Mouse (Mus musculus) kidney, embryonic 14.5 days (tissue): ENCODE measurements around the gene Spag9. TPM values are rescaled to one million over a fixed set of nuclear protein-coding genes. Genes with fewer than 3 reads are reported as not detected.

Experiments
- ATAC-seq: fragments of 200-750 bp; cut with Nextera tagmentation; 2 replicates; pipeline ENCODE4 v1.8.0; 2017; ENCODE audit warnings: moderate number of reproducible peaks, mild to moderate bottlenecking, moderate TSS enrichment, moderate library complexity; ENCODE audit not compliant: low FRiP score, low TSS enrichment
- H3K27ac ChIP-seq: fragments of 300-500 bp; sonication (generic); 2 replicates; pipeline ENCODE4 v1.5.1; 2014; ENCODE audit warnings: low read depth, mild to moderate bottlenecking, low read length, moderate library complexity, mixed read lengths
- H3K27me3 ChIP-seq: fragments of 300-500 bp; sonication (generic); 2 replicates; pipeline ENCODE4 v1.6.1; 2014; ENCODE audit warnings: mild to moderate bottlenecking, low read length; ENCODE audit not compliant: control insufficient read depth, insufficient read depth
- H3K36me3 ChIP-seq: fragments of 300-500 bp; sonication (generic); 2 replicates; pipeline ENCODE4 v1.6.1; 2014; ENCODE audit warnings: low read length, mixed read lengths; ENCODE audit not compliant: control insufficient read depth, insufficient read depth
- H3K4me1 ChIP-seq: fragments of 300-500 bp; sonication (generic); 2 replicates; pipeline ENCODE4 v1.6.1; 2014; ENCODE audit warnings: low read length, mixed read lengths; ENCODE audit not compliant: control insufficient read depth, insufficient read depth
- H3K4me2 ChIP-seq: fragments of 300-500 bp; sonication (generic); replicated peaks from 2 replicates; pipeline ENCODE4 v1.6.1; 2014; ENCODE audit warnings: low read depth, mild to moderate bottlenecking, low read length
- H3K4me3 ChIP-seq: fragments of 300-500 bp; sonication (generic); 2 replicates; pipeline ENCODE4 v1.5.1; 2014; ENCODE audit warnings: mild to moderate bottlenecking, low read length
- H3K9ac ChIP-seq: fragments of 300-500 bp; sonication (generic); 2 replicates; pipeline ENCODE4 v1.6.1; 2014; ENCODE audit warnings: low read depth, mild to moderate bottlenecking, low read length, moderate library complexity
- H3K9me3 ChIP-seq: fragments of 300-500 bp; sonication (generic); 2 replicates; pipeline ENCODE4 v1.6.1; 2016; ENCODE audit warnings: low read length; ENCODE audit not compliant: control insufficient read depth
- WGBS: fragments of 180-500 bp; shearing (Covaris S2); extraction: QIAGEN DNeasy Blood & Tissue Kit; methylation state at CpG from one replicate; pipeline ENCODE4 v1.1.7; 2014; 5-methylcytosine and 5-hydroxymethylcytosine counted together
- polyA plus RNA-seq: library from polyadenylated mRNA; unstranded; fragments of >200 nt; fragmentation: Nextera tagmentation; extraction: Ambion mirVana; gene quantifications from 2 replicates; pipeline ENCODE4 v1.2.1, GENCODE M21; 2014

Spag9 gene
- polyA plus RNA-seq, 1 experiment from 2014 or later: 55.1 TPM

- Histone ChIP-seq H3K27me3 (no peaks in the 10 kb centered on the region), H3K36me3 (no peaks in the 10 kb centered on the region), H3K9ac (peak overlapping the region; percentile 92), H3K27ac (peak overlapping the region; percentile 95), H3K4me2 (peak overlapping the region; percentile 78), H3K4me1 (peaks cover 18% of the 10 kb centered on the region), H3K9me3 (no peaks in the 10 kb centered on the region), H3K4me3 (peak overlapping the region; percentile 96)
- 7% methylated on average over 15 of the region's 15 CpGs for WGBS
- ATAC-seq: peak; percentile 48
Observed at GRCm38 (mm10) chr11:93995111-93995719, 676 bp upstream of the Spag9 start.

DNA sequence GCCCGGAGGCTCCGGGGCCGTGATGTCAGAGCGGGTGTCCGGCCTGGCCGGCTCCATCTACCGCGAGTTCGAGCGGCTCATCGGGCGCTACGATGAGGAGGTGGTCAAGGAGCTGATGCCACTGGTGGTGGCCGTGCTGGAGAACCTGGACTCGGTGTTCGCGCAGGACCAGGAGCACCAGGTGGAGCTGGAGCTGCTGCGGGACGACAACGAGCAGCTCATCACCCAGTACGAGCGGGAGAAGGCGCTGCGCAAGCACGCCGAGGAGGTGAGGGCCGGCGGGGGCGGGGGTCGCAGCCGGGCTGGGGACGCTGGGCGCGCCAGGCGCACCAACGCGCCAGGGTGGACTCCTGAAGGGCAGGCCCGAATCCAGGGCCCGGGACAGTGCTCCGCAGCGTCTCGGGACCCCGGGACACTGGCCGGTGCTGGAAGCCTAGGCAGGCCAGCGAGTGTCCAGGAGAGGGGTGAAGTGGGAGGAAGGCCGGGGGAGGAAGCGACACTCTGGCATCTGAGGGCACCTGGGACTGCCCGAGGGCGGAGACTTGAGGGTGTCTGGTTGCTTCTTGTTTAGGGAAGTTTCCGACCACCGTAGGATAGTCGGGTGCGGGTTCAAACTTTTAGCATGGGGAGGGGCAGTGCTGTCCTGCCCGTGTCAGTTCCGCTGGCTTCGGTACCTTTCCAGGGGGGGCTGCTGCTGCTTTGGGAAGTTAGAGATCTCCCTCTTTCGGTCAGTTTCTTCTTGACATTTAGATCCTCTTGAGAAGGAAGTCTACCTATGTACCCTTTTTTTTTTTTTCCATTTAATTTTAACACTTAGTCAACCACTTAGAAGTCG, 632 bp downstream of the Spag9 start:
- no peaks in the 10 kb centered on the region for H3K27me3 ChIP-seq
- under 1% methylated on average over 58 of the region's 58 CpGs for WGBS

DNA sequence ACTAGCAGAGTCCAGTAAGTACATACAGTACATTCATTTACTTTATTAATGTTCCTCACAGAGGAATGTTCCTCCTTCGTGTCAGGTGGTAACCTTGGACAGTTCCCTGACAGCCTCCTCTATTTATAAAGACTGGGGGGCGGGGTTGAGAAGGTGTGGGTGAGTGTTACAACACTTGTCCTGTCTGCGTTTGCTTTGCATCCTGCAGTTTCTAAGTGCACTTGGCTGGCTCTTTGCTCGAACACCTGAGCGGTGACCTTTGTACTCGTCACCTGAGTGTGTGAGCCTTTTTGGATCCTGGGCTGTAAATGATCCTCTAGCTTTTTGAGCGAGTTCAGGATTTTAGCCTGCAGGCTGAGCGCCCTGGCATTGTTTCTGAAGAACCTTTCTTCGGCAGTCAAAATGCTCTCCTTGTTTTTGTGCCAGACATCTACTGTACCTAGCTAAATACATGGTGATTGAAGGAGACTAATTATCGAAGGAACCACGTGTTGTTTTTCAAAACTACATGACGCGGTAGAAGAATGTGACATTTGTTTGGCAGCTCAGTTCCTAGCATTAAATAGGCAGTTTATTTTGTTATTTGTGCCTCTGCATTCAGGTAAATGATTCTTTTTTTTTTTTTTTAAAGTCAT, 1.4 kb downstream of the Spag9 start:
- Histone ChIP-seq H3K36me3 (no peaks in the 10 kb centered on the region), H3K27me3 (no peaks in the 10 kb centered on the region), H3K4me1 (peaks cover 18% of the 10 kb centered on the region), H3K27ac (no peak overlapping the region), H3K4me3 (peak overlapping the region; percentile 96), H3K9ac (peak overlapping the region; percentile 92; the same call in 1 of the 2 replicates), H3K9me3 (no peaks in the 10 kb centered on the region), H3K4me2 (peak overlapping the region; percentile 78)
- 32% methylated on average over 13 of the region's 13 CpGs for WGBS
- no peak for ATAC-seq

More for the DNA sequence above, 632 bp downstream of the Spag9 start:
- Histone ChIP-seq H3K4me1 (peaks cover 18% of the 10 kb centered on the region), H3K4me2 (peak overlapping the region; percentile 78), H3K9ac (peak overlapping the region; percentile 92), H3K9me3 (no peaks in the 10 kb centered on the region), H3K27ac (peak overlapping the region; percentile 94), H3K36me3 (no peaks in the 10 kb centered on the region), H3K4me3 (peak overlapping the region; percentile 96)
- ATAC-seq: peak; percentile 72

DNA sequence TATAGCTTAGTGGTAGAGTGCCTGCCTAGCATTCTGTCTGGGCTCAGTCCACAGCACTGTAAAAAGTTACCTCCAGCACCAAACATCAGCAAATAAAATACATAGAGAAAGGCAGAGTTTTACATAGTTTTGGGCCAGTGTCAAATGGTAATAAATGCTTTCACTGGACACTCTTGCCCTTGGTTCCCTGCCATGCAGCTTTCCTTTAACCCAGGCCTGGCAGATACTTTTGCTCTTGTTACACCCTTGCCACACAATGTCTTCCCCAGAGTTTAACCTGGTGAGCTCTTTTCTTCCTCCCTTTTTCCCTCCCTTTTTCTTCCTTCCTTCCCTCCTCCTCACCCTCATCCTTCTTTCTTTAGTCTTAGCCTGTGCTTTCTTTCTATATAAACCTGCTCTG, 3.4 kb downstream of the Spag9 start:
- Histone ChIP-seq H3K4me2 (no peak overlapping the region), H3K9me3 (peaks cover 2% of the 10 kb centered on the region; the same call in 1 of the 2 replicates), H3K36me3 (no peaks in the 10 kb centered on the region), H3K9ac (no peak overlapping the region), H3K4me3 (no peak overlapping the region), H3K4me1 (peaks cover 18% of the 10 kb centered on the region), H3K27me3 (no peaks in the 10 kb centered on the region), H3K27ac (no peak overlapping the region)
- no peak for ATAC-seq

- no peaks in the 10 kb centered on the region for H3K36me3 ChIP-seq
- WGBS: 93% methylated on average over 2 of the region's 2 CpGs
- H3K9ac ChIP-seq: no peak overlapping the region
- no peak overlapping the region for H3K4me2 ChIP-seq
- no peaks in the 10 kb centered on the region for H3K27me3 ChIP-seq
- H3K4me1 ChIP-seq: no peaks in the 10 kb centered on the region
- no peak for ATAC-seq
- H3K9me3 ChIP-seq: peaks cover 2% of the 10 kb centered on the region; the same call in 1 of the 2 replicates
- no peak overlapping the region for H3K4me3 ChIP-seq
- no peak overlapping the region for H3K27ac ChIP-seq
Observed at GRCm38 (mm10) chr11:94003346-94003745, 7.5 kb downstream of the Spag9 start.

DNA sequence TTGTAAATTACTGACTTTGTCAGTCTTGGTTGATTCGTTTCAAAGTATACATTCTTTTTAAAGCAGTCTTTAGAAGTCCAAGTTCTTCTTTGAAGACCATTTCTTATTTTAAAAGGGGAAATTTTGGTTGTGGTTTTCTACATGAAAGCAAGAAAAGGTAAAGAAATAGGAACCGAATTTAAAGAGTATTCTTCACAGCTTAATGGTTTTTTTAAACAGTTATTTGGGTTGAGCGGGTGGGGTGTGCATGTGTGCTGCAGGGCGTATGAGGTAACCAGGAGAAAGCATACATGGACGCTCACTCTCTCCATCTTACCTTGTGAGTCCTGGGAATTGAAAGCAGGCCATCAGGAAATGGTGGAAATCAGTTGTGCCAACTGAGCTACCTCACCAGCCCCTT, 23.2 kb downstream of the Spag9 start:
- WGBS: 90% methylated on average over 5 of the region's 5 CpGs
- Histone ChIP-seq H3K36me3 (peaks cover 6% of the 10 kb centered on the region; the same call in 1 of the 2 replicates), H3K4me3 (no peak overlapping the region), H3K4me2 (no peak overlapping the region), H3K27ac (no peak overlapping the region), H3K4me1 (no peaks in the 10 kb centered on the region), H3K9ac (no peak overlapping the region), H3K9me3 (no peaks in the 10 kb centered on the region), H3K27me3 (no peaks in the 10 kb centered on the region)
- ATAC-seq: no peak

- WGBS: 51% methylated on average over 6 of the region's 6 CpGs
- ATAC-seq: no peak
- no peak overlapping the region for H3K4me2 ChIP-seq
- no peak overlapping the region for H3K9ac ChIP-seq
- no peaks in the 10 kb centered on the region for H3K9me3 ChIP-seq
- no peak overlapping the region for H3K4me3 ChIP-seq
- H3K27ac ChIP-seq: no peak overlapping the region
- H3K27me3 ChIP-seq: no peaks in the 10 kb centered on the region
- no peaks in the 10 kb centered on the region for H3K4me1 ChIP-seq
- H3K36me3 ChIP-seq: peaks cover 4% of the 10 kb centered on the region; the same call in 1 of the 2 replicates
Observed at GRCm38 (mm10) chr11:94020403-94020802, 24.5 kb downstream of the Spag9 start.

DNA sequence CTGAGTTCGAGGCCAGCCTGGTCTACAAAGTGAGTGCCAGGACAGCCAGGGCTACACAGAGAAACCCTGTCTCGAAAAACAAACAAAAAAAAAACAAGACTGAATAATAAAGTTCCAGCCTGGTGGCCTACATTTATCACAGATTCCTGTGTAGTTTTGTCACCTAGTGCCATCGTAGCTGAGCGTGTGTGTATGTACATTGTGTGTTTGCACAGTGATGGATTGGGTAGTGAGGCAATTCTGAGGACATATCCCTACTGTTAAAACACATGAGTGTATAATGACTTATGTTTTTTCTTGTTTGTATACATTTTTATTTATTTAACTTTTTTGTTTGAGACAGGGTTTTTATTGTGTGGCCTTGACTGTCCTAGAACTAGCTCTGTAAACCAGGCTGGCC, 30.4 kb downstream of the Spag9 start:
- no peak overlapping the region for H3K9ac ChIP-seq
- no peaks in the 10 kb centered on the region for H3K36me3 ChIP-seq
- 92% methylated on average over 4 of the region's 4 CpGs for WGBS
- H3K4me2 ChIP-seq: no peak overlapping the region
- ATAC-seq: no peak
- H3K9me3 ChIP-seq: no peaks in the 10 kb centered on the region
- H3K4me1 ChIP-seq: no peaks in the 10 kb centered on the region
- H3K27ac ChIP-seq: no peak overlapping the region
- H3K27me3 ChIP-seq: no peaks in the 10 kb centered on the region
- no peak overlapping the region for H3K4me3 ChIP-seq

DNA sequence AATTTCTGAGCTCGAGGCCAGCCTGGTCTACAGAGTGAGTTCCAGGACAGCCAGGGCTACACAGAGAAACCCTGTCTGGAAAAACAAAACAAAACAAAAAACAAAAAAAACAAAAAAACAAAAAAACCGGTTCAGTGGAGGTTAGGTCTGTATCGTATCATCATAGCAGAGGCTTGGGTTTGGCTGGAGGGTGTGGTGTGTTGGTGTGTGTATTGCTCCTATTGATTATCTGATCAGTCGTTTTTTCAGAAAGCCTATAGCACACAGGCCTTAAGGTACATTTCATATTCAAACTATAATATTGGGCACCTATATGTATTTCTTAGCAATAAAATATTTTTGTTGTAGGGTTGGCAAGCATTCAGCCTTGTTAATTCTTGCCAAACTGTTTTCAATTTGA, 36.2 kb downstream of the Spag9 start:
- ATAC-seq: no peak
- Histone ChIP-seq H3K27me3 (no peaks in the 10 kb centered on the region), H3K9ac (no peak overlapping the region), H3K4me1 (no peaks in the 10 kb centered on the region), H3K36me3 (no peaks in the 10 kb centered on the region), H3K4me2 (no peak overlapping the region), H3K27ac (no peak overlapping the region), H3K4me3 (no peak overlapping the region), H3K9me3 (no peaks in the 10 kb centered on the region)
- 86% methylated on average over 4 of the region's 4 CpGs for WGBS
